Mouse (Mus musculus) megakaryocyte, embryonic 14.5 days (primary cell): ENCODE results near the gene Tacr2.

ENCODE experiments used
- FLI1 ChIP-seq: IDR thresholded peaks from 2 replicates; pipeline ENCODE4 v1.6.1; 2012; ENCODE audit warnings: low read length, inconsistent platforms, mixed read lengths
- GATA1 ChIP-seq: IDR thresholded peaks from 3 replicates; pipeline ENCODE4 v1.6.1; 2012; ENCODE audit warnings: mixed read lengths, low read length, inconsistent platforms, borderline replicate concordance

DNA sequence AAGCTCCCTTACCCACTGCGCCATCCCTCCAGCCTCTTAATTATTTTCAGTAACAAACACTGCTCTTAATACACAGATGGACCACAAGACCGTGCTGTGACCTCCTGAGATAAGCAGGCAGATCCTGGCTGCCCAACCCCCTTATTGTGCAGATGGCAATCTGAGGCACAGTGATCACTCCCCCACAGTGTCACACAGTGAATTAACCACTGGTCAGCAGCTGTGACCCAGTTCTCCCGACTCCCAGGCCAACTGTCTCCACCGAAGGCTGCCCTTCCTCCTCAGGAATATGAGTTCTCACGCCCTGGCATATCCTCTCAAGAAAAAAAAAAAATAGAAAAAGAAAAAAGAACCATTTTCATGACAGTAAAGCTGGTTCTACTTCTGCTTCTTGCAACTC is 35.6 kb upstream of the Tacr2 start:
- TF ChIP-seq GATA1: no peak
- no peak for TF ChIP-seq FLI1
